Mouse (Mus musculus): ENCODE measurements around the gene Flt1. TPM values are rescaled to one million over a fixed set of nuclear protein-coding genes. Genes with fewer than 3 reads are reported as not detected.
"Not testable (repeated sequence)": the region's sequence is repeated elsewhere in the genome, so short reads cannot be mapped to it uniquely, and the experiment has no call there.

Flt1 gene
- polyA plus RNA-seq, 1 experiment from 2014 or later, result 12.9 TPM

- H3K4me3 ChIP-seq (replicated peaks), result no peak overlapping the region
- WGBS, result 29% methylated on average over 11 of the region's 11 CpGs
- peak overlapping the region; percentile 30 for H3K4me2 ChIP-seq (replicated peaks)
- no peaks in the 10 kb centered on the region for H3K9me3 ChIP-seq (replicated peaks)
- no peak for ATAC-seq (ENCODE audit: insufficient number of reproducible peaks, low FRiP score, low TSS enrichment, low read depth)
- no peaks in the 10 kb centered on the region for H3K4me1 ChIP-seq
- no peaks in the 10 kb centered on the region for H3K36me3 ChIP-seq
- H3K27me3 ChIP-seq, result no peaks in the 10 kb centered on the region
- no peak overlapping the region for H3K9ac ChIP-seq
- no peak overlapping the region for H3K27ac ChIP-seq (replicated peaks)
Observed at GRCm38 (mm10) chr5:147634016-147634415, 91.8 kb downstream of the Flt1 start.

- Histone ChIP-seq H3K9me3 (replicated peaks) (no peaks in the 10 kb centered on the region), H3K4me2 (replicated peaks) (no peak overlapping the region), H3K27me3 (no peaks in the 10 kb centered on the region), H3K36me3 (no peaks in the 10 kb centered on the region), H3K27ac (replicated peaks) (no peak overlapping the region), H3K4me1 (no peaks in the 10 kb centered on the region), H3K4me3 (replicated peaks) (no peak overlapping the region), H3K9ac (no peak overlapping the region)
- 65% methylated on average over 4 of the region's 4 CpGs for WGBS
- ATAC-seq (ENCODE audit: insufficient number of reproducible peaks, low FRiP score, low TSS enrichment, low read depth), result no peak
Observed at GRCm38 (mm10) chr5:147632716-147633115, 93.1 kb downstream of the Flt1 start.

GRCm38 (mm10) chr5:147630426-147631290 lies 95.2 kb downstream of the Flt1 start:
- H3K4me1 ChIP-seq, result no peaks in the 10 kb centered on the region
- H3K4me3 ChIP-seq (replicated peaks), result no peak overlapping the region
- no peak overlapping the region for H3K9ac ChIP-seq
- WGBS, result 77% methylated on average over 17 of the region's 17 CpGs
- H3K36me3 ChIP-seq, result no peaks in the 10 kb centered on the region
- H3K27me3 ChIP-seq, result no peaks in the 10 kb centered on the region
- H3K9me3 ChIP-seq (replicated peaks), result no peaks in the 10 kb centered on the region
- no peak for ATAC-seq (ENCODE audit: insufficient number of reproducible peaks, low FRiP score, low TSS enrichment, low read depth)
- H3K4me2 ChIP-seq (replicated peaks), result no peak overlapping the region
- H3K27ac ChIP-seq (replicated peaks), result no peak overlapping the region

- H3K27me3 ChIP-seq, result no peaks in the 10 kb centered on the region
- no peaks in the 10 kb centered on the region for H3K9me3 ChIP-seq (replicated peaks)
- H3K36me3 ChIP-seq, result no peaks in the 10 kb centered on the region
- no peak overlapping the region for H3K27ac ChIP-seq (replicated peaks)
- no peak overlapping the region for H3K4me2 ChIP-seq (replicated peaks)
- H3K4me3 ChIP-seq (replicated peaks), result no peak overlapping the region
- no peak for ATAC-seq (ENCODE audit: insufficient number of reproducible peaks, low FRiP score, low TSS enrichment, low read depth)
- no peak overlapping the region for H3K9ac ChIP-seq
- no peaks in the 10 kb centered on the region for H3K4me1 ChIP-seq
- WGBS, result 54% methylated on average over 2 of the region's 2 CpGs
Observed at GRCm38 (mm10) chr5:147626944-147627343, 98.9 kb downstream of the Flt1 start.

- 81% methylated on average over 10 of the region's 10 CpGs for WGBS
- Histone ChIP-seq H3K4me2 (replicated peaks) (no peak overlapping the region), H3K4me1 (no peaks in the 10 kb centered on the region), H3K9me3 (replicated peaks) (no peaks in the 10 kb centered on the region), H3K4me3 (replicated peaks) (no peak overlapping the region), H3K9ac (no peak overlapping the region), H3K27ac (replicated peaks) (no peak overlapping the region), H3K36me3 (no peaks in the 10 kb centered on the region), H3K27me3 (no peaks in the 10 kb centered on the region)
- no peak for ATAC-seq (ENCODE audit: insufficient number of reproducible peaks, low FRiP score, low TSS enrichment, low read depth)
Observed at GRCm38 (mm10) chr5:147623747-147624146, 102.1 kb downstream of the Flt1 start.

GRCm38 (mm10) chr5:147620178-147620577 lies 105.6 kb downstream of the Flt1 start:
- ATAC-seq (ENCODE audit: insufficient number of reproducible peaks, low FRiP score, low TSS enrichment, low read depth), result no peak
- WGBS, result 8% methylated on average over 2 of the region's 2 CpGs
- Histone ChIP-seq H3K27me3 (no peaks in the 10 kb centered on the region), H3K4me3 (replicated peaks) (no peak overlapping the region), H3K9ac (no peak overlapping the region), H3K9me3 (replicated peaks) (no peaks in the 10 kb centered on the region), H3K36me3 (no peaks in the 10 kb centered on the region), H3K4me1 (no peaks in the 10 kb centered on the region), H3K4me2 (replicated peaks) (no peak overlapping the region), H3K27ac (replicated peaks) (no peak overlapping the region)

GRCm38 (mm10) chr5:147618243-147618642 lies 107.6 kb downstream of the Flt1 start:
- no peak for ATAC-seq (ENCODE audit: insufficient number of reproducible peaks, low FRiP score, low TSS enrichment, low read depth)
- Histone ChIP-seq H3K9ac (no peak overlapping the region), H3K4me2 (replicated peaks) (no peak overlapping the region), H3K9me3 (replicated peaks) (no peaks in the 10 kb centered on the region), H3K36me3 (no peaks in the 10 kb centered on the region), H3K4me1 (no peaks in the 10 kb centered on the region), H3K27ac (replicated peaks) (no peak overlapping the region), H3K4me3 (replicated peaks) (no peak overlapping the region), H3K27me3 (no peaks in the 10 kb centered on the region)
- WGBS, result 83% methylated on average over 10 of the region's 10 CpGs

GRCm38 (mm10) chr5:147616450-147616849 lies 109.4 kb downstream of the Flt1 start:
- H3K36me3 ChIP-seq, result no peaks in the 10 kb centered on the region
- no peak overlapping the region for H3K4me2 ChIP-seq (replicated peaks)
- no peak for ATAC-seq (ENCODE audit: insufficient number of reproducible peaks, low FRiP score, low TSS enrichment, low read depth)
- H3K27me3 ChIP-seq, result no peaks in the 10 kb centered on the region
- H3K9ac ChIP-seq, result no peak overlapping the region
- H3K9me3 ChIP-seq (replicated peaks), result no peaks in the 10 kb centered on the region
- no peak overlapping the region for H3K27ac ChIP-seq (replicated peaks)
- no peaks in the 10 kb centered on the region for H3K4me1 ChIP-seq
- 68% methylated on average over 3 of the region's 3 CpGs for WGBS
- no peak overlapping the region for H3K4me3 ChIP-seq (replicated peaks)

GRCm38 (mm10) chr5:147614659-147615058 lies 111.2 kb downstream of the Flt1 start:
- Histone ChIP-seq H3K27ac (replicated peaks) (no peak overlapping the region), H3K4me1 (no peaks in the 10 kb centered on the region), H3K9me3 (replicated peaks) (no peaks in the 10 kb centered on the region), H3K36me3 (no peaks in the 10 kb centered on the region), H3K4me3 (replicated peaks) (no peak overlapping the region), H3K27me3 (no peaks in the 10 kb centered on the region), H3K4me2 (replicated peaks) (no peak overlapping the region), H3K9ac (no peak overlapping the region)
- no peak for ATAC-seq (ENCODE audit: insufficient number of reproducible peaks, low FRiP score, low TSS enrichment, low read depth)
- 81% methylated on average over 6 of the region's 6 CpGs for WGBS

GRCm38 (mm10) chr5:147611348-147611747 lies 114.5 kb downstream of the Flt1 start:
- not testable (repeated sequence) for H3K4me3 ChIP-seq (replicated peaks); H3K9me3 ChIP-seq (replicated peaks); H3K9ac ChIP-seq; H3K27ac ChIP-seq (replicated peaks); H3K27me3 ChIP-seq; H3K36me3 ChIP-seq; H3K4me1 ChIP-seq; H3K4me2 ChIP-seq (replicated peaks); ATAC-seq (ENCODE audit: insufficient number of reproducible peaks, low FRiP score, low TSS enrichment, low read depth)
- WGBS, result 71% methylated on average over 3 of the region's 3 CpGs

- H3K27me3 ChIP-seq, result no peaks in the 10 kb centered on the region
- H3K9ac ChIP-seq, result no peak overlapping the region
- WGBS, result 78% methylated on average over 13 of the region's 13 CpGs
- no peak overlapping the region for H3K4me2 ChIP-seq (replicated peaks)
- no peak overlapping the region for H3K27ac ChIP-seq (replicated peaks)
- H3K4me3 ChIP-seq (replicated peaks), result no peak overlapping the region
- H3K9me3 ChIP-seq (replicated peaks), result no peaks in the 10 kb centered on the region
- H3K36me3 ChIP-seq, result no peaks in the 10 kb centered on the region
- no peaks in the 10 kb centered on the region for H3K4me1 ChIP-seq
- ATAC-seq (ENCODE audit: insufficient number of reproducible peaks, low FRiP score, low TSS enrichment, low read depth), result no peak; the same call in none of the 2 replicates
Observed at GRCm38 (mm10) chr5:147607256-147607975, 118.4 kb downstream of the Flt1 start.

All from embryonic facial prominence, embryonic 15.5 days (tissue).